Mouse (Mus musculus): ENCODE data around the gene Tjp2. TPM values are rescaled to one million over a fixed set of nuclear protein-coding genes. Genes with fewer than 3 reads are reported as not detected.

Tjp2 gene
- polyA plus RNA-seq, 1 experiment from 2014 or later, result 6.5 TPM

GRCm38 (mm10) chr19:24259390-24260351, 34.8 kb upstream of the Tjp2 start:
- Histone ChIP-seq H3K9ac (replicated peaks; ENCODE audit: low read depth, low read length) (no peak overlapping the region), H3K4me3 (ENCODE audit: low read depth, low read length) (no peak overlapping the region), H3K4me2 (ENCODE audit: low read depth, low read length) (no peak overlapping the region), H3K27ac (ENCODE audit: low read depth, low read length) (no peak overlapping the region), H3K36me3 (ENCODE audit: control insufficient read depth, insufficient read depth, low read length) (no peaks in the 10 kb centered on the region), H3K4me1 (ENCODE audit: control insufficient read depth, insufficient read depth, low read length) (no peaks in the 10 kb centered on the region), H3K27me3 (ENCODE audit: control insufficient read depth, insufficient read depth, low read length) (no peaks in the 10 kb centered on the region), H3K9me3 (ENCODE audit: control insufficient read depth, low read length) (no peaks in the 10 kb centered on the region)
- ATAC-seq (ENCODE audit: low read depth), result no peak
- WGBS, result 53% methylated on average over 12 of the region's 12 CpGs

DNA sequence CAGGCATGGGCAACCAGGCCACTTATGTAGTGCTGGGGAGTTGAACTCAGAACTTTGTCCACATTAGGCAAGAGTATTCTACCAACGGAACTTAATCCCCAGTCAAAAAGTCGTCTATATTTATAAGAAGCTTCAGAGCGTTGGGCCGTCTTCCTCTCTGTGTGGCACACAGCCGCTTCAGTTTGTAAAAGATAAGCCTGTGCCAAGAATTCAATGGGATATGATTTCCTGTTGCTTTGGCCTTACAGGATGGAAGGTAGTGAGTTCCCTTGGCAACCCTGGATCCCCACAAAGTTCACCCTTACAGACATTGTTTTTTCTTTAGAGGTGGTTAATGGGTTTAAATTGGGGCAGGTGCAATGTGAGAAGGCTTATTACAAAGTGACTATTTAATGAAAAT, 33.5 kb upstream of the Tjp2 start:
- ATAC-seq (ENCODE audit: low read depth), result no peak
- H3K27me3 ChIP-seq (ENCODE audit: control insufficient read depth, insufficient read depth, low read length), result no peaks in the 10 kb centered on the region
- H3K4me1 ChIP-seq (ENCODE audit: control insufficient read depth, insufficient read depth, low read length), result no peaks in the 10 kb centered on the region
- H3K36me3 ChIP-seq (ENCODE audit: control insufficient read depth, insufficient read depth, low read length), result no peaks in the 10 kb centered on the region
- 89% methylated on average over 5 of the region's 5 CpGs for WGBS
- H3K9ac ChIP-seq (replicated peaks; ENCODE audit: low read depth, low read length), result no peak overlapping the region
- no peak overlapping the region for H3K4me3 ChIP-seq (ENCODE audit: low read depth, low read length)
- H3K9me3 ChIP-seq (ENCODE audit: control insufficient read depth, low read length), result no peaks in the 10 kb centered on the region
- no peak overlapping the region for H3K4me2 ChIP-seq (ENCODE audit: low read depth, low read length)
- H3K27ac ChIP-seq (ENCODE audit: low read depth, low read length), result no peak overlapping the region

DNA sequence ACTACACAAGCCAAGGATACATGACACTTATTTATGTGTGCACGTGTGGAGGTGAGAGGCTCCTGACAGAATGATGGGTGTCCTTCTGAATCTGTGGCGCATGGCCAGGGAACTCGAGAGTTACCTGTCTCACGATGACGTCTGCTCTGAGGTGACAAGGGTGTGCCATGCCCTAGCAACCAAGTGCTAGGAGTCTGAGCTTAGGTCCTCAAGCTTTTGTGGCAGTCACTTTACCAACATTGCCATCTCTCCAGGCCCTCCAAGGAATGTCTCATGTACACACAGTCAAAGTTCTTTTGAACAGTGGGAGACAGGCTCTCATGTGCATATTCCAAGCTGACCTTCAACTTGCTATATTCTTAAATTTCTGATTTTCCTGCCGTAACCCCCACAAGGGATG, 33.1 kb upstream of the Tjp2 start:
- no peak for ATAC-seq (ENCODE audit: low read depth)
- Histone ChIP-seq H3K9ac (replicated peaks; ENCODE audit: low read depth, low read length) (no peak overlapping the region), H3K36me3 (ENCODE audit: control insufficient read depth, insufficient read depth, low read length) (no peaks in the 10 kb centered on the region), H3K4me3 (ENCODE audit: low read depth, low read length) (no peak overlapping the region), H3K27me3 (ENCODE audit: control insufficient read depth, insufficient read depth, low read length) (no peaks in the 10 kb centered on the region), H3K27ac (ENCODE audit: low read depth, low read length) (no peak overlapping the region), H3K4me1 (ENCODE audit: control insufficient read depth, insufficient read depth, low read length) (no peaks in the 10 kb centered on the region), H3K4me2 (ENCODE audit: low read depth, low read length) (no peak overlapping the region), H3K9me3 (ENCODE audit: control insufficient read depth, low read length) (no peaks in the 10 kb centered on the region)
- 95% methylated on average over 6 of the region's 6 CpGs for WGBS

DNA sequence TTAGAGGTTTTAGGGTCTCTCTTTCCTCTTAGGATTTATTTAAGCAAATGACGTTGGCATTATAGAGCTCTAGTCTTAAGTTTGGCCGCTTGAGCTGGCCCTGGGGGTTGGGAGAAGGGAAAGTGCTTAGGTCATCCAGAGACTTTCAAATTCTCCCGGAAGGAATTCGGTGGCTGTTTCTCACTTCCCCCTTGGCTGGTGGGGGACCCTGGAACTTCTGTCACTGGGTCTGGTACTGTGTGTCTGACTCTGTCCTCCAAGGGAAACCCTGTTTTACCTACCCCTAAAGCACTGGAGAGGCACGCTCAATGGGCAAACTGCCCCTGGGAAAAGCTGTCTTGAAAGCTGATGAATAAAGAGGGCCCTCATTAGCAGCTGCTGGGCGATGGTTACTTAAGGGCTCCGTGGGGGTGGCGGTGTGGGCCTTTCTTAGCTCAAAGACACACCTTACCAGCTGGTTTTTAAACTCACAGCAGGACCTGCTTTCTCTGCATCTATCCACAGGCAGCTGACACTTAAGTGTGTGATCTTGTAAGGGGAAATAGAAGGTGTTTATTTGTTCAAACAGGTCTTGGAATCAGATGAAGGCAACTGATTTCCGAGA, 28.9 kb upstream of the Tjp2 start:
- no peak overlapping the region for H3K4me3 ChIP-seq (ENCODE audit: low read depth, low read length)
- no peak overlapping the region for H3K9ac ChIP-seq (replicated peaks; ENCODE audit: low read depth, low read length)

GRCm38 (mm10) chr19:24251869-24252268, 27.0 kb upstream of the Tjp2 start:
- H3K4me2 ChIP-seq (ENCODE audit: low read depth, low read length), result no peak overlapping the region
- no peaks in the 10 kb centered on the region for H3K36me3 ChIP-seq (ENCODE audit: control insufficient read depth, insufficient read depth, low read length)
- no peaks in the 10 kb centered on the region for H3K4me1 ChIP-seq (ENCODE audit: control insufficient read depth, insufficient read depth, low read length)
- no peak overlapping the region for H3K9ac ChIP-seq (replicated peaks; ENCODE audit: low read depth, low read length)
- H3K9me3 ChIP-seq (ENCODE audit: control insufficient read depth, low read length), result no peaks in the 10 kb centered on the region
- no peak overlapping the region for H3K27ac ChIP-seq (ENCODE audit: low read depth, low read length)
- H3K4me3 ChIP-seq (ENCODE audit: low read depth, low read length), result no peak overlapping the region
- no peak for ATAC-seq (ENCODE audit: low read depth)
- WGBS, result 23% methylated on average over 6 of the region's 6 CpGs
- H3K27me3 ChIP-seq (ENCODE audit: control insufficient read depth, insufficient read depth, low read length), result no peaks in the 10 kb centered on the region

More for the DNA sequence above, 28.9 kb upstream of the Tjp2 start:
- no peaks in the 10 kb centered on the region for H3K27me3 ChIP-seq (ENCODE audit: control insufficient read depth, insufficient read depth, low read length)
- H3K36me3 ChIP-seq (ENCODE audit: control insufficient read depth, insufficient read depth, low read length), result no peaks in the 10 kb centered on the region
- H3K27ac ChIP-seq (ENCODE audit: low read depth, low read length), result no peak overlapping the region
- no peaks in the 10 kb centered on the region for H3K4me1 ChIP-seq (ENCODE audit: control insufficient read depth, insufficient read depth, low read length)
- no peak overlapping the region for H3K4me2 ChIP-seq (ENCODE audit: low read depth, low read length)
- no peak for ATAC-seq (ENCODE audit: low read depth)
- H3K9me3 ChIP-seq (ENCODE audit: control insufficient read depth, low read length), result no peaks in the 10 kb centered on the region
- WGBS, result 30% methylated on average over 9 of the region's 9 CpGs

DNA sequence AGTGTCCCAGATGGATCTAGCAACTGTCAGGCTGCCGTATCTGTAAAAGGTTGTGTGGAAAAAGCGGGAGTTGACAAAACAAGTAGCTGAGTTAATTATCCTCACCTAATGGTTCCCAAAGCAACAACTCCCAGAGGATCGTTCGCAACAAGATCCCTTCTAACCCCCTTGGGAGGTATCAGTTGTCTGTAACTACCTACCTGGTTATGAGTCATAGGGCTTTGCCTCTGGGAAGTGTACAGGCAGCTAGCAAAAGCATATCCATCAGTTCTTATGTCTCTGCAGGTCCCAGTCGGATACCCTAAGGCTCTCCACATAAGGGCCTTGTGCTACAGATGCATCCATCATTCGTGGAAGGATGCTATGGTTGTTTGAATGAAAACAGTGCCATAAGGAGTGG, 18.5 kb upstream of the Tjp2 start:
- H3K4me1 ChIP-seq (ENCODE audit: control insufficient read depth, insufficient read depth, low read length), result no peaks in the 10 kb centered on the region
- H3K9ac ChIP-seq (replicated peaks; ENCODE audit: low read depth, low read length), result no peak overlapping the region
- H3K9me3 ChIP-seq (ENCODE audit: control insufficient read depth, low read length), result no peaks in the 10 kb centered on the region
- no peak overlapping the region for H3K4me2 ChIP-seq (ENCODE audit: low read depth, low read length)
- no peak overlapping the region for H3K27ac ChIP-seq (ENCODE audit: low read depth, low read length)
- no peaks in the 10 kb centered on the region for H3K27me3 ChIP-seq (ENCODE audit: control insufficient read depth, insufficient read depth, low read length)
- ATAC-seq (ENCODE audit: low read depth), result no peak
- no peak overlapping the region for H3K4me3 ChIP-seq (ENCODE audit: low read depth, low read length)
- H3K36me3 ChIP-seq (ENCODE audit: control insufficient read depth, insufficient read depth, low read length), result no peaks in the 10 kb centered on the region
- 78% methylated on average over 6 of the region's 6 CpGs for WGBS

GRCm38 (mm10) chr19:24241799-24242546, 17.1 kb upstream of the Tjp2 start:
- H3K27ac ChIP-seq (ENCODE audit: low read depth, low read length), result no peak overlapping the region
- no peaks in the 10 kb centered on the region for H3K9me3 ChIP-seq (ENCODE audit: control insufficient read depth, low read length)
- no peak for ATAC-seq (ENCODE audit: low read depth)
- 21% methylated on average over 14 of the region's 14 CpGs for WGBS
- no peak overlapping the region for H3K4me3 ChIP-seq (ENCODE audit: low read depth, low read length)
- no peak overlapping the region for H3K4me2 ChIP-seq (ENCODE audit: low read depth, low read length)
- H3K4me1 ChIP-seq (ENCODE audit: control insufficient read depth, insufficient read depth, low read length), result no peaks in the 10 kb centered on the region
- no peaks in the 10 kb centered on the region for H3K36me3 ChIP-seq (ENCODE audit: control insufficient read depth, insufficient read depth, low read length)
- H3K27me3 ChIP-seq (ENCODE audit: control insufficient read depth, insufficient read depth, low read length), result no peaks in the 10 kb centered on the region
- no peak overlapping the region for H3K9ac ChIP-seq (replicated peaks; ENCODE audit: low read depth, low read length)

DNA sequence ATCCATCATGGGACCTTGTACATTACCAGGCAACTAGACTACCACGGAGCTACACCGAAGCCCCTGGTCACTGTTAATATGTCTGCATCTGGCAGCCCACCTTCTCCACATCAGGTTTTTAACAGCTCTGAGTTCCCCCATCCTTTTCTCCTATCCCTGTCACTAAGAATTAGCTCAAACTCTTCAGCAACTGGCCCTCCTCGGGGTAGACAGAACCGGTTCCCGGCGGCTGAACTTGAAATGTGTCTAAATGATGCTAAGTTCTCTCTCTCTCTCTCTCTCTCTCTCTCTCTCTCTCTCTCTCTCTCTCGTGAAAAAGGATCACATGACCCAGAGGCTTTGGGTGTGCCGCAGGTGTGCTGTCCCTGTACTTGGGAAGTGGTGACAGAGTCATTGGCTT, 16.4 kb upstream of the Tjp2 start:
- 89% methylated on average over 8 of the region's 8 CpGs for WGBS
- Histone ChIP-seq H3K36me3 (ENCODE audit: control insufficient read depth, insufficient read depth, low read length) (no peaks in the 10 kb centered on the region), H3K4me1 (ENCODE audit: control insufficient read depth, insufficient read depth, low read length) (no peaks in the 10 kb centered on the region), H3K4me2 (ENCODE audit: low read depth, low read length) (no peak overlapping the region), H3K27me3 (ENCODE audit: control insufficient read depth, insufficient read depth, low read length) (no peaks in the 10 kb centered on the region), H3K4me3 (ENCODE audit: low read depth, low read length) (no peak overlapping the region), H3K27ac (ENCODE audit: low read depth, low read length) (no peak overlapping the region), H3K9ac (replicated peaks; ENCODE audit: low read depth, low read length) (no peak overlapping the region), H3K9me3 (ENCODE audit: control insufficient read depth, low read length) (no peaks in the 10 kb centered on the region)
- no peak for ATAC-seq (ENCODE audit: low read depth)

GRCm38 (mm10) chr19:24238011-24238410, 13.2 kb upstream of the Tjp2 start:
- Histone ChIP-seq H3K36me3 (ENCODE audit: control insufficient read depth, insufficient read depth, low read length) (no peaks in the 10 kb centered on the region), H3K27me3 (ENCODE audit: control insufficient read depth, insufficient read depth, low read length) (no peaks in the 10 kb centered on the region), H3K9me3 (ENCODE audit: control insufficient read depth, low read length) (no peaks in the 10 kb centered on the region), H3K4me3 (ENCODE audit: low read depth, low read length) (no peak overlapping the region), H3K27ac (ENCODE audit: low read depth, low read length) (no peak overlapping the region), H3K4me2 (ENCODE audit: low read depth, low read length) (no peak overlapping the region), H3K4me1 (ENCODE audit: control insufficient read depth, insufficient read depth, low read length) (no peaks in the 10 kb centered on the region), H3K9ac (replicated peaks; ENCODE audit: low read depth, low read length) (no peak overlapping the region)
- WGBS, result 86% methylated on average over 4 of the region's 4 CpGs
- ATAC-seq (ENCODE audit: low read depth), result no peak

Data from neural tube, embryonic 14.5 days (tissue).